Mouse (Mus musculus) embryonic fibroblast, embryonic 13.5 days (primary cell): ENCODE results near the gene Gm14226. TPM values are rescaled to one million over a fixed set of nuclear protein-coding genes. Genes with fewer than 3 reads are reported as not detected.
A peak's percentile ranks its signal among the peaks of the same experiment; 100 is the strongest.

ENCODE experiments used
- H3K27ac ChIP-seq: 2 replicates; pipeline ENCODE4 v1.5.1; 2012; ENCODE audit warnings: low read length, control low read depth, inconsistent platforms; ENCODE audit not compliant: insufficient read depth
- H3K4me1 ChIP-seq: 2 replicates; pipeline ENCODE4 v1.6.1; 2011; ENCODE audit warnings: low read length; ENCODE audit not compliant: control insufficient read depth, insufficient read depth
- H3K4me3 ChIP-seq: 2 replicates; pipeline ENCODE4 v1.5.1; 2011; ENCODE audit warnings: mild to moderate bottlenecking, control low read depth, low read length; ENCODE audit not compliant: insufficient read depth
- CTCF ChIP-seq: IDR thresholded peaks from 2 replicates; pipeline ENCODE4 v1.5.1; 2011; ENCODE audit warnings: mild to moderate bottlenecking, control low read depth, low read length, moderate library complexity, borderline replicate concordance; ENCODE audit not compliant: insufficient read depth
- POLR2A ChIP-seq: IDR thresholded peaks from 2 replicates; pipeline ENCODE4 v1.6.1; 2011; ENCODE audit warnings: low read depth, mild to moderate bottlenecking, control low read depth, low read length, moderate library complexity
- polyA plus RNA-seq: library from polyadenylated mRNA; stranded (reverse); fragments of >200 nt; gene quantifications from 2 replicates; pipeline ENCODE4 v1.2.4, GENCODE M21; 2011; ENCODE audit warnings: low read depth; ENCODE audit not compliant: missing spikeins, insufficient read length

Gm14226 gene
- polyA plus RNA-seq, 1 experiment, result 0.21 TPM

DNA sequence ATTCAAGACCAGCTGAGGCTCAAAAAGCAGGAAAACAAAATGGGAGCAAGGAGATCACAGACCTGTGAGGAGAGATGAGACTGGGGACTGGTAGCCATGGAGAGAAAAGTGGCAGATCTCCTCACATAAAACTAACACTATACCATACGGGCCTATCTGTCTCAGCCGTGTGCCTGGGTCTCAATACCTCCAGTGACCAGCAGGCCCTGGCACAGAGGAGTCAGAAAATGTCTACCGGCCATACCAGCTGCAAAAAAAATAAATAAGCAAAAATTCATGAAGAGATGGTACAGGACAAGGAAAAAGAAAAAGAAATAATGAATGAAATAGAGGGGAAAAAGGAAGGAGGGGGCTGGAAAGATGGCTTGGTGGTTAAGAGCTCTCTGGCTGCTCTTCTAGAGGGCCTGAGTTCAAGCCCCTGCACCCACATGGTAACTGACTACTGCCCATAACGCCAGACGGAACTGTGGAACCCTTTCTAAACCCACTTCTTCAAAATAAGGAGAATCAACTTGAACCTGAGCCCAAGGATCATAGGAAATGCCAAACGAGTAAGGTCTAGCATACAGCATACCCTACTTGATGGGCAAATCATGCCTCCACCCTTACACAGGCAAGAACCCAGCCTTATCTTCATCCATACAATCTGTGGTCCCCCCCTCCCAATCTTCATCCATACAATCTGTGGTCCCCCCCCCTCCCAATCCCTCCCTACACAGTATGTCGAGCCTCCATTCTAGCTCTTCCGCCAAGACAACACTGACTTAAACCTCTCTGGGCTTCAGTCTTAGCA is 54.5 kb downstream of the Gm14226 start:
- peaks cover 15% of the 10 kb centered on the region for H3K4me1 ChIP-seq
- H3K27ac ChIP-seq, result no peak overlapping the region
- no peak overlapping the region; the same call in 1 of the 2 replicates for H3K4me3 ChIP-seq
- TF ChIP-seq POLR2A (no peak), CTCF (no peak)

DNA sequence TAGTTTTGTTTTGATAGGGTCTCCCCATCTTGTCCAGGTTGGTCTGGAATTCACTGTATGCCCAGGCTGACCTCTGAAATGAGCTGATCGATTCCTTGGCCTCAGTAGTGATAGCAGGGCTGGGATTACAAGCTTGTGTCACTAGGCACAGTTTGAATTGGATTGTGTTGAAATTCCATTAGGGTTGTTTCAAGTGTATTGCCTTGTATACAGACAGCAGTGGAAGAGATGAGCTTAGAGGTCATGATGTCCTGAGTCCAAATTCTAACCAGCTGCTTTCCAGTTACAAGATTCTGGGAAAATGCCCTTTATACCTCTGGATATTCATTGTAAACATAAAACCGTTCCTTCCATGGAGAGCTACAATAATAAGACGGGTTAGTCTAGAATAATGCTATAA is 55.3 kb downstream of the Gm14226 start:
- Histone ChIP-seq H3K4me3 (peak overlapping the region; percentile 90), H3K27ac (peak overlapping the region; percentile 14; the same call in 1 of the 2 replicates)
- TF ChIP-seq POLR2A (peak; percentile 17; the same call in 1 of the 2 replicates), CTCF (no peak)

DNA sequence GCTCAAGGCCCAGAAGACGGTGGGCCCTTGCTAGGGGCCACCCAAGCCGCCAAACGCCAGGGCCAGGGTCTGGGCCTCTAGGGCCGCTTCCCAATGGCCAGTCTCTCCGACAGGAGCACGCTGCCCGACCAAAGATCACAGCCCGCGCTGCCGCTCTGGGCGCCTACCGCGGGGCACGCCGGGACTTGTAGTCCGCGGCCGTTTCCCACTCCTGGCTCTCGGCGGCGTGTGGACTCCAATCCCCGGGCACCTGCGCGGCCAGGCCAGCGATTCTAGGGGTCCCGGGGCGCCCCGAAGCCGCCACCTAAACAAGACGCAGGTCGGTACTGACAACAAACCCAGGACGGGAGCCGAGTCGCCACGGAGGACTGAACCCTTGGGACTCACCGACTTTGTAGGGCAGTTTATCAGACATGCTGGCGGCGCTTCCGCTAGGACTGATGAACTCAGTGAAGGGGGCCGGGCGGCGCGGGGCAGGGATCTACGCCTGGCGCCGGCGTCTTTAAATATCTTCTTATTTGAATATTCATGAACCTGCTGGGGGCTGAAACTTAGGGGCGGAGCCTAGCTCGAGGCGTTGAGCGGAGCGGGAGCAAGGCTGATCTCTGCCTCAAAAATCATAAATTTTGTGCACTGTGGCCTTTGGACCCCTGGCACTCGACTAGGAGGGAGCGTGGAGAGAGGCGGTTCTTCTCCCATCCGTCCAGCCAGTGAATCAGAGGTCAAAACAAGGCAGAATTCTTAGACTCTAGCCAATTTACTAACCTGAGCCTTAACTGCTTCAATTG is 56.1 kb downstream of the Gm14226 start, which contains the start of gene Ahcy:
Gene Ahcy, minus strand, starts transcription at position 520 of the 788 bp plus-strand sequence.
- TF ChIP-seq CTCF, result no peak
- peak; percentile 79 for TF ChIP-seq POLR2A
- H3K27ac ChIP-seq, result peak within 1 kb of the TSS; percentile 71
- peaks cover 15% of the 10 kb centered on the region for H3K4me1 ChIP-seq
- H3K4me3 ChIP-seq, result peak within 1 kb of the TSS; percentile 90

More for the DNA sequence above, 55.3 kb downstream of the Gm14226 start:
- H3K4me1 ChIP-seq, result peaks cover 15% of the 10 kb centered on the region

DNA sequence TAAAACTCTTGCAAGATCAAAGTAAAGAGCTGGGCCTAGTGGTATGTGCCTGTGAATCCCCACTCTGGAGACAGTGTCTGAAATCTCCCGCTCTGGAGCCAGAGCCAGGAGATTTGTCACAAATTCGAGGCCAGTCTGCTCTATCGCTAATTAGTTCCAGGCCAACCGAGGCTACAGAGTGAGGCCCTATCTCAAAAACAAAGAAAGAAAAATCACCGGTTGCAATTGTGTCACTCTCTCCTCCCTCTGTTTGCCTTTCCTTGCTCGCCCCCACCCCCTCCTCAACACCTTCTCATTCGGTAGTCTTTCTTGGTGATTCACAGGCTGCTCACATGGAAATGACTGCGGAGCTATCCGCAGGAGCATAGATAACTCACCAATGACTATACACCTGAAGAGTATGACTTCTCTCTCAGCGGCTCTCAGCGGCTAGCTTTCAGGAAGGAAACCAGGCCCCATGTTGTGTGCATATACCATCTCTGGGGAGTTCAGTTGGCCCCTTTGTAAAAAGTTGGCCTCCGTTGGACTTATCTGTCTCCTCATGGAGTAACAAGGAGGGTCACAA is 56.8 kb downstream of the Gm14226 start:
- peaks cover 17% of the 10 kb centered on the region for H3K4me1 ChIP-seq
- TF ChIP-seq CTCF, result no peak
- TF ChIP-seq POLR2A, result no peak
- H3K4me3 ChIP-seq, result peak overlapping the region; percentile 25
- H3K27ac ChIP-seq, result peak overlapping the region; percentile 71

DNA sequence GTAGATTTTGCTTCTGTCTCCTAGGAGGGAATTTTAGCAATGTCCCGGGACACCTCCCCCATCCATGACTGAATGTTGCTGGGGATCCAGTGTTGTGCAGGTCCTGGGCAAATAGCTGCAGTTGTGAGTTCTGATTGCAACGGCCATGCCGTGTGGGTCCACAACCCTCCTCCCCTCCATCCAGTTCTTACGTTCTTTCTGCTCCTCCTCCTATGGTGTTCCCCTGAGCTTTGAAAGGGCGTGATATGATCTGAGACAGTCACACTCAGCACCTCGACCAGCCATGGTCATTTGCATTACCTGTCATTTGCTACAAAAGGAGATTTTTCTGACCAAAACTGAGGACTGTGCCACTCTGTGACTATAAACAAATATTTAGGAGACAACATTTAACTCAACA is 57.6 kb downstream of the Gm14226 start:
- no peak overlapping the region for H3K27ac ChIP-seq
- TF ChIP-seq CTCF (no peak), POLR2A (no peak)
- H3K4me1 ChIP-seq, result peaks cover 15% of the 10 kb centered on the region
- H3K4me3 ChIP-seq, result no peak overlapping the region

Other genes starting within 250 kb of the Gm14226 start
- gene Gm14214, start 248.2 kb upstream of the Gm14226 start, polyA plus RNA-seq, result not detected in 2 replicates
- gene Raly, start 227.2 kb upstream of the Gm14226 start, polyA plus RNA-seq, result 137 and 168 TPM in 2 replicates
- gene a, start 226.9 kb upstream of the Gm14226 start, polyA plus RNA-seq, result not detected in 2 replicates
- gene Eif2s2, start 125.3 kb upstream of the Gm14226 start, polyA plus RNA-seq, result 188 and 219 TPM in 2 replicates
- gene Ahcy, start 56.2 kb downstream of the Gm14226 start, polyA plus RNA-seq, result 52.0 and 52.2 TPM in 2 replicates
- 62.4 and 73.3 TPM in 2 replicates for gene Itch, start 115.2 kb downstream of the Gm14226 start, polyA plus RNA-seq
- gene Dynlrb1, start 218.3 kb downstream of the Gm14226 start, polyA plus RNA-seq, result 498 and 600 TPM in 2 replicates